Mouse (Mus musculus): ENCODE measurements around the gene Mitf. TPM values are rescaled to one million over a fixed set of nuclear protein-coding genes. Genes with fewer than 3 reads are reported as not detected.

Mitf gene
- polyA plus RNA-seq, 1 experiment from 2014 or later: 26.4 TPM

DNA sequence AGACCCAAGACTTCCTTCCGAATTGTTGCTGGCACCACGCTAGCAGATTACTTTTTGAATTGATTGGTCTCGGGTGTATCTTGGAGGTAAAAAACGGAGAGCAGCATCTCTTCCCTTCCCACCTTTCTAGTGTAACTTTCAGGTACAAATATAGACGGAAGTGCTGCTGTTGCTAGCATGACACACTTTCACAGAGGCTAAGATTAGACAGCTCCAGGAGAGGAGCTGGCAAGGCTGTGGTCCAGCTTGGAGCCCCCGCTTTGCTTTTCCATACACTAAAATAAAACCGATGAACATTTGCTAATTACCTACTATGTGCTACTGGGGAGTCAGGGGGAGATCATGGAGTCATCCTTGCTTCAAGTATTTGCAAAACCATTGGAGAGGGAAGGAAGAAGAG, 37.3 kb upstream of the Mitf start:
- no peak overlapping the region for H3K4me3 ChIP-seq (ENCODE audit: control insufficient read depth in 1 of 2, insufficient read depth in 1 of 2, low read depth in 1 of 2, low read length in 2 of 2)
- no peaks in the 10 kb centered on the region for H3K4me1 ChIP-seq (ENCODE audit: control insufficient read depth in 2 of 2, insufficient read depth in 2 of 2, low read length in 2 of 2)
- ATAC-seq (ENCODE audit: insufficient number of reproducible peaks, insufficient read depth, low FRiP score, low read depth): no peak
- 68% methylated on average over 7 of the region's 7 CpGs for WGBS
- H3K27ac ChIP-seq (replicated peaks in 1 of 2; ENCODE audit: control insufficient read depth in 1 of 2, insufficient read depth in 1 of 2, low read depth in 2 of 2, low read length in 2 of 2): no peak overlapping the region
- H3K27me3 ChIP-seq (ENCODE audit: control insufficient read depth, insufficient read depth, low read length): no peaks in the 10 kb centered on the region
- H3K36me3 ChIP-seq (ENCODE audit: control insufficient read depth, insufficient read depth, low read length): no peaks in the 10 kb centered on the region
- no peak overlapping the region for H3K4me2 ChIP-seq (ENCODE audit: low read length)
- H3K9me3 ChIP-seq (ENCODE audit: control insufficient read depth, low read length): no peaks in the 10 kb centered on the region
- no peak overlapping the region for H3K9ac ChIP-seq (ENCODE audit: low read length)

DNA sequence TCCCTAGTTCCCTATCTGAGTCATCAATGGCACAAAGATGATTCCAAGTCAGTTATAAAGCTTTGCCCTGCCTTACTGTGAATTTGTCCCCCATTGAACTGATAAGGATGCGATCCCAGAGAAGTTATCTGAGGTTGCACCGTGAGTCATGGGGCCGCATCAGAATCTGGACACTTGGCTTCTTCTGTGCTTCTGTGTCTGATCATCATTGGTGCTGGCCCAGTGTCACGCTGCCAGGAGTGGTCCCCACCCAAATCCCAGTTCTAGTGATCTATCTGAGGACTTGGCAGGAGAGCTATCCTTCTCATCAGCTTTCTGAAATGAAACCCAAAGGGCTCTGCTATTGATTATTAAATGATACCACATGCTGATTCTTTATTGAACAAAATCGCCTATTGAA, 25.5 kb upstream of the Mitf start:
- Histone ChIP-seq H3K9me3 (ENCODE audit: control insufficient read depth, low read length) (no peaks in the 10 kb centered on the region), H3K4me2 (ENCODE audit: low read length) (no peak overlapping the region), H3K4me1 (ENCODE audit: control insufficient read depth in 2 of 2, insufficient read depth in 2 of 2, low read length in 2 of 2) (no peaks in the 10 kb centered on the region)

DNA sequence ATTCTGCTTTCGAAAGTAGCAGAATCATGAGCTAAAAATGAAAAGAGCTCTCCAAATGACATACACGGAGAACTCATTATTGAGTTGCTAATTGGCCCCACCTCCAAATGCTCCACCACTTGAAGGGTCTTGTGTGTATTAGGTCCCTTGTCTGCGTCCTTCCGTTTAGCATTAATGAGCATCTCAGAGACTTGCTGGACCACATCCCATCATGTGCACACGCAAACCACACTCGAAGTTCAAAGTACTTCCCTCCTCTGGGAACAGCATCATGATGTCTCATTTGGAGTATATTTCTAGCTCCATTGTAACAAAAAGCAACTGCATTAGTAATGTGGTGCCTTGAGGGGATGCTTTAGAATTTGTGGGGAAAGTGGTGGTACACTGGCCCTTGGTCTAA, 24.6 kb upstream of the Mitf start:
- 87% methylated on average over 6 of the region's 6 CpGs for WGBS
- no peak overlapping the region for H3K9ac ChIP-seq (ENCODE audit: low read length)
- no peak overlapping the region for H3K27ac ChIP-seq (replicated peaks in 1 of 2; ENCODE audit: control insufficient read depth in 1 of 2, insufficient read depth in 1 of 2, low read depth in 2 of 2, low read length in 2 of 2)

More for the DNA sequence above, 25.5 kb upstream of the Mitf start:
- no peak overlapping the region for H3K27ac ChIP-seq (replicated peaks in 1 of 2; ENCODE audit: control insufficient read depth in 1 of 2, insufficient read depth in 1 of 2, low read depth in 2 of 2, low read length in 2 of 2)
- H3K4me3 ChIP-seq (ENCODE audit: control insufficient read depth in 1 of 2, insufficient read depth in 1 of 2, low read depth in 1 of 2, low read length in 2 of 2): no peak overlapping the region
- H3K27me3 ChIP-seq (ENCODE audit: control insufficient read depth, insufficient read depth, low read length): no peaks in the 10 kb centered on the region
- 70% methylated on average over 5 of the region's 5 CpGs for WGBS
- no peak overlapping the region for H3K9ac ChIP-seq (ENCODE audit: low read length)
- ATAC-seq (ENCODE audit: insufficient number of reproducible peaks, insufficient read depth, low FRiP score, low read depth): no peak
- no peaks in the 10 kb centered on the region for H3K36me3 ChIP-seq (ENCODE audit: control insufficient read depth, insufficient read depth, low read length)

DNA sequence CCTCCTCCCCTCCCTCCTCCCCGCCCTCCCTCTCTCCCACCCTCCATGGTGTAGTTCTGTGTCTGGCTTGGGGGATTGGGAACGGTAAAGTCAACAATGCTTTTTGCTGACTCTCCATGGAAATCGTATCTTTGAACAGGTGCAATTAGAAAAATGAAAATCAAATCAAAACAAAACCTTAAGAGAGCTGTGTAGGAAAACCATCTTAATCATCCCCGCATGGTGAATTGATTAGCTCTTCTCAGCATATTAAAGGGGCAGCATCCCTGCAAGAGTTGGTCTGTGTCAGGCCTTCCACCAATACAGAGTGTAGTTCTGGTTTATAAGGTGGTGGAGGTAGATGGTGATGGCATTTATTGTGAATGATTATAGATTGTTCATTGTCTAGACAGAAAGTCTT, 20.0 kb upstream of the Mitf start:
- Histone ChIP-seq H3K36me3 (ENCODE audit: control insufficient read depth, insufficient read depth, low read length) (no peaks in the 10 kb centered on the region), H3K27ac (replicated peaks in 1 of 2; ENCODE audit: control insufficient read depth in 1 of 2, insufficient read depth in 1 of 2, low read depth in 2 of 2, low read length in 2 of 2) (no peak overlapping the region), H3K27me3 (ENCODE audit: control insufficient read depth, insufficient read depth, low read length) (no peaks in the 10 kb centered on the region), H3K4me1 (ENCODE audit: control insufficient read depth in 2 of 2, insufficient read depth in 2 of 2, low read length in 2 of 2) (no peaks in the 10 kb centered on the region), H3K4me3 (ENCODE audit: control insufficient read depth in 1 of 2, insufficient read depth in 1 of 2, low read depth in 1 of 2, low read length in 2 of 2) (no peak overlapping the region), H3K9ac (ENCODE audit: low read length) (no peak overlapping the region), H3K9me3 (ENCODE audit: control insufficient read depth, low read length) (no peaks in the 10 kb centered on the region), H3K4me2 (ENCODE audit: low read length) (no peak overlapping the region)
- no peak for ATAC-seq (ENCODE audit: insufficient number of reproducible peaks, insufficient read depth, low FRiP score, low read depth)
- 80% methylated on average over 4 of the region's 4 CpGs for WGBS

More for the DNA sequence above, 24.6 kb upstream of the Mitf start:
- Histone ChIP-seq H3K4me1 (ENCODE audit: control insufficient read depth in 2 of 2, insufficient read depth in 2 of 2, low read length in 2 of 2) (no peaks in the 10 kb centered on the region), H3K36me3 (ENCODE audit: control insufficient read depth, insufficient read depth, low read length) (no peaks in the 10 kb centered on the region), H3K27me3 (ENCODE audit: control insufficient read depth, insufficient read depth, low read length) (no peaks in the 10 kb centered on the region), H3K9me3 (ENCODE audit: control insufficient read depth, low read length) (no peaks in the 10 kb centered on the region), H3K4me2 (ENCODE audit: low read length) (no peak overlapping the region), H3K4me3 (ENCODE audit: control insufficient read depth in 1 of 2, insufficient read depth in 1 of 2, low read depth in 1 of 2, low read length in 2 of 2) (no peak overlapping the region)
- no peak for ATAC-seq (ENCODE audit: insufficient number of reproducible peaks, insufficient read depth, low FRiP score, low read depth)

DNA sequence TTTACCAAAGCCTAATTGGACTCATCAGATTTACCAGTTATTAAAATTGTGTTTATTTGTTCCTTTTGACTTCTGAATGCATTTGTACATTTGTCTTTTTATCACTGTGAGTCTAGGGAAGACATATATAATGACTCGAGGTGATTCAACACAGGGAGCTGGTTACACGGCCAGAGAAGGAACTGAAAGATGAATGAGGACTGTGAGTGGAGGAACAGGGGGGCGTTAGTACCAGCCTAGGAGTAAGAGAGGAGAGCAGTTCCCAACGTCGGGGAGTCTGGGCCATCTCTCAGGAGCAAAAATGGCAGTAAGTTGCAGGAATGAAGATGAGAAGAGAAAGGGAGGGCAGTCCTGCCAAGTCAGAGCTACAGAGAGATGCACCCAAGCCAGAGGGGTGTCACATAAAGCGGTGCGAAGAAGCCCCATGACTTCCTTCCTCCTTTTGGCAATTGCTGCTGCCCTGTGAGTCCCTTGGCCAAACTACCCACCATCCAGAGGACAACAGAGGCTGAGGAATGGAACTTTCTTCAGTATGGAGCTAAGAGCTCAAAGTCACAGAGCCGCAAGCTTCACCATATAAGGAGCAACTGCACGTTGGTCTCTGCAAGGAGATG, 18.4 kb upstream of the Mitf start:
- Histone ChIP-seq H3K4me2 (ENCODE audit: low read length) (no peak overlapping the region), H3K4me3 (ENCODE audit: control insufficient read depth in 1 of 2, insufficient read depth in 1 of 2, low read depth in 1 of 2, low read length in 2 of 2) (no peak overlapping the region), H3K9me3 (ENCODE audit: control insufficient read depth, low read length) (no peaks in the 10 kb centered on the region), H3K27me3 (ENCODE audit: control insufficient read depth, insufficient read depth, low read length) (no peaks in the 10 kb centered on the region), H3K9ac (ENCODE audit: low read length) (no peak overlapping the region), H3K27ac (replicated peaks in 1 of 2; ENCODE audit: control insufficient read depth in 1 of 2, insufficient read depth in 1 of 2, low read depth in 2 of 2, low read length in 2 of 2) (no peak overlapping the region), H3K4me1 (ENCODE audit: control insufficient read depth in 2 of 2, insufficient read depth in 2 of 2, low read length in 2 of 2) (no peaks in the 10 kb centered on the region), H3K36me3 (ENCODE audit: control insufficient read depth, insufficient read depth, low read length) (no peaks in the 10 kb centered on the region)
- WGBS: 72% methylated on average over 9 of the region's 9 CpGs
- ATAC-seq (ENCODE audit: insufficient number of reproducible peaks, insufficient read depth, low FRiP score, low read depth): no peak

DNA sequence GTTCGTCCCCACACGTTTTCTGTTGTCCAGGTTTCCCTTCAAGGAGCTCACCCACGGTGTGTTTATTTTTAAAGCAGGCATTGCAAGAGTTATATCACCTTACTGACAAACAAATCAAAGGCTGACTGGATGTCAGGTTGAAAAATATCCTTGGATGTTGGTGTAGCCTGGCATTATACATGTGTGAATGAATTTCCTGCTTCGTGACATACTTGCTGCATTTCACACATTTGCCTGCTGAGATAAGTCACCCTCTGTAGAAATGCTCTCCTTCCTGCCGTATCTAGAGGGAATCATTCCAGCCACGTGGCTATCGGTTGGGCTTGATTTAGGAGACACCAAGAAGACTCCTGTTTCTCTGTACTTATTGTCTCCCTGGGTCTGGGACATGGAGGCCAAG, 17.2 kb upstream of the Mitf start:
- WGBS: 49% methylated on average over 7 of the region's 7 CpGs
- no peak overlapping the region for H3K9ac ChIP-seq (ENCODE audit: low read length)
- no peak for ATAC-seq (ENCODE audit: insufficient number of reproducible peaks, insufficient read depth, low FRiP score, low read depth)
- H3K4me3 ChIP-seq (ENCODE audit: control insufficient read depth in 1 of 2, insufficient read depth in 1 of 2, low read depth in 1 of 2, low read length in 2 of 2): no peak overlapping the region
- H3K27ac ChIP-seq (replicated peaks in 1 of 2; ENCODE audit: control insufficient read depth in 1 of 2, insufficient read depth in 1 of 2, low read depth in 2 of 2, low read length in 2 of 2): no peak overlapping the region
- no peaks in the 10 kb centered on the region for H3K9me3 ChIP-seq (ENCODE audit: control insufficient read depth, low read length)
- no peak overlapping the region for H3K4me2 ChIP-seq (ENCODE audit: low read length)
- H3K27me3 ChIP-seq (ENCODE audit: control insufficient read depth, insufficient read depth, low read length): no peaks in the 10 kb centered on the region
- H3K36me3 ChIP-seq (ENCODE audit: control insufficient read depth, insufficient read depth, low read length): no peaks in the 10 kb centered on the region
- no peaks in the 10 kb centered on the region for H3K4me1 ChIP-seq (ENCODE audit: control insufficient read depth in 2 of 2, insufficient read depth in 2 of 2, low read length in 2 of 2)

DNA sequence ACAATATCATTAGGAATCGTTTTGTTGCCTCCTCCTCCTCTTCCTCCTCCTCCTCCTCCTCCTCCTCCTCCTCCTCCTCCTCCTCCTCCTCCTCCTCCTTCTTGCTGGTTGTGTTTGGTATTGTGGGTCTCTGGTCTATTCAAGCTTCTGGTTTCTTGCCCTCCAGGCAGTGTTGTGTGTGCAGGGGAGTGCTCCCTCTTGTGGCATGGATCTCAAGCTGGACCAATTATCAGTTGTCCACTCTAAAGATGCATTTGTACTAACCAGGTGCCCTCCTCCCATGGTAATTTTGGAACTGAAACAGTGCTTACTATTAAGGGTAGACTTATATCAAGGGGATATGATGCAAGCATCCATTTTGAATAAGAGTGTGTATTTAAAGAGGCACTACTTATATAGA, 14.7 kb upstream of the Mitf start:
- 88% methylated on average over 1 of the region's 1 CpGs for WGBS
- no peaks in the 10 kb centered on the region for H3K4me1 ChIP-seq (ENCODE audit: control insufficient read depth in 2 of 2, insufficient read depth in 2 of 2, low read length in 2 of 2)
- no peaks in the 10 kb centered on the region for H3K27me3 ChIP-seq (ENCODE audit: control insufficient read depth, insufficient read depth, low read length)
- no peaks in the 10 kb centered on the region for H3K9me3 ChIP-seq (ENCODE audit: control insufficient read depth, low read length)
- no peak overlapping the region for H3K4me2 ChIP-seq (ENCODE audit: low read length)
- H3K9ac ChIP-seq (ENCODE audit: low read length): no peak overlapping the region
- H3K4me3 ChIP-seq (ENCODE audit: control insufficient read depth in 1 of 2, insufficient read depth in 1 of 2, low read depth in 1 of 2, low read length in 2 of 2): no peak overlapping the region
- ATAC-seq (ENCODE audit: insufficient number of reproducible peaks, insufficient read depth, low FRiP score, low read depth): no peak
- H3K36me3 ChIP-seq (ENCODE audit: control insufficient read depth, insufficient read depth, low read length): no peaks in the 10 kb centered on the region
- no peak overlapping the region for H3K27ac ChIP-seq (replicated peaks in 1 of 2; ENCODE audit: control insufficient read depth in 1 of 2, insufficient read depth in 1 of 2, low read depth in 2 of 2, low read length in 2 of 2)

DNA sequence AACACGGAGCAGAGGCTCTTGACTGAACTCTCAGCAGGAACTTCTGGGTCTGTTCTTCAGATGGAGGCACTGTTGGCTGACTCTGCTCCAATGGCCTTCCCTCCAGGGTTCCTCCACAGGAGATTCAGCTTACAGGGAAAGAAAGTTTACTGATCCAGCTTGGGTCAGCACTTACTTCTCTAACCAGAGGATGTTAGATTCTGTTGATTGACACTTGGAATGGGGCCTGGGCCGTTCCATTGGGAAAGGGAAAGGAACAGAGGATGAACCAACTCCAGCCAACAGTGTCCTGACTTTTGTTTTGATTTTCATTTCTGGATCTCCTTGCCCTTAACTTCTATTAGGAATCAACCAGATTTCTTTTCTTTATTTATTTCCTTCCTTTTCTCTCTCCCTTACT, 11.7 kb upstream of the Mitf start:
- Histone ChIP-seq H3K4me2 (ENCODE audit: low read length) (no peak overlapping the region), H3K9ac (ENCODE audit: low read length) (no peak overlapping the region), H3K27me3 (ENCODE audit: control insufficient read depth, insufficient read depth, low read length) (no peaks in the 10 kb centered on the region), H3K36me3 (ENCODE audit: control insufficient read depth, insufficient read depth, low read length) (no peaks in the 10 kb centered on the region), H3K9me3 (ENCODE audit: control insufficient read depth, low read length) (no peaks in the 10 kb centered on the region), H3K4me3 (ENCODE audit: control insufficient read depth in 1 of 2, insufficient read depth in 1 of 2, low read depth in 1 of 2, low read length in 2 of 2) (no peak overlapping the region), H3K27ac (replicated peaks in 1 of 2; ENCODE audit: control insufficient read depth in 1 of 2, insufficient read depth in 1 of 2, low read depth in 2 of 2, low read length in 2 of 2) (no peak overlapping the region), H3K4me1 (ENCODE audit: control insufficient read depth in 2 of 2, insufficient read depth in 2 of 2, low read length in 2 of 2) (no peaks in the 10 kb centered on the region)
- 35% methylated on average over 2 of the region's 2 CpGs for WGBS
- no peak for ATAC-seq (ENCODE audit: insufficient number of reproducible peaks, insufficient read depth, low FRiP score, low read depth)
